ENCODE assay signal across 19 mouse cellular contexts in the genomic region with DNA sequence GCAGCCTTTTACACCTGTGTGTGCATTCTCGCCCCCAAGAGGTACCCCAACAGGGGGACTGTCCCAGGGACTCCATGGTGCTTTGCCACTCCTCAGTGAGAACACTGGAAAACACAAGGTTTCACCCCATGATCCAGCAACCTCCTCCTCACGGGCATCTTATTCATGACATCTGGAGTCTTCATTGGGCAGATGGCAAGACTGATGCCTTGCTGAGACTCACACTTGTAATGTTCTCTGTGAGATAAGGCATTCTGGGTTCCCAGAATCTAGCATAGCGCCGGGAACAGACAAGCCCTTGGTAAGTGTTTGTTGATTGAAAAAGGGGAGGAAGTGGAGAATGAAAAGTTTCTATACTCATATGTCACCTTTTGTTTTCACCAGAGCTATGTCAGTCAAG.
"Had no signal": no experiment of that assay in that cellular context is flagged by ENCODE, and none has a peak within 500 bp of the region (broad histone marks: within the 10 kb centered on the region; RNA-seq: fewer than 3 reads in every experiment).

No protein-coding gene starts in this region.

- DNase-seq: lung, adult 18-20 months; lung, embryonic 14.5 days; lung, postnatal 10 days; lung, postnatal 4 days; midbrain, embryonic 14.5 days; retina, postnatal 1 day; right cerebral cortex, adult 18-20 months; right cerebral cortex, postnatal 25 days; right cerebral cortex, postnatal 4 days; spleen, adult 18-20 months; thymus, adult 18-20 months; thymus, postnatal 14 days; thymus, postnatal 36 days had no signal

- H3K27me3 ChIP-seq: midbrain, embryonic 12.5 days; neural tube, embryonic 13.5 days; neural tube, embryonic 15.5 days had no signal

- H3K4me2 ChIP-seq: lung, embryonic 14.5 days; midbrain, embryonic 12.5 days; neural tube, embryonic 13.5 days; neural tube, embryonic 15.5 days had no signal

- H3K9ac ChIP-seq: lung, embryonic 14.5 days; midbrain, embryonic 12.5 days; neural tube, embryonic 13.5 days; neural tube, embryonic 15.5 days had no signal

- H3K4me3 ChIP-seq: midbrain, embryonic 10.5 days; midbrain, embryonic 12.5 days; myocyte; neural tube, embryonic 13.5 days; neural tube, embryonic 15.5 days had no signal

- H3K4me1 ChIP-seq: midbrain, embryonic 12.5 days had no signal

- H3K27ac ChIP-seq: midbrain, embryonic 12.5 days; neural tube, embryonic 13.5 days; neural tube, embryonic 15.5 days had no signal

- ATAC-seq: midbrain, embryonic 16.5 days had no signal

- H3K36me3 ChIP-seq: midbrain, embryonic 10.5 days; midbrain, embryonic 12.5 days; neural tube, embryonic 13.5 days; neural tube, embryonic 15.5 days had no signal

- H3K9me3 ChIP-seq: midbrain, embryonic 10.5 days; midbrain, embryonic 12.5 days; neural tube, embryonic 13.5 days; neural tube, embryonic 15.5 days had no signal
